Mouse (Mus musculus) stomach, embryonic 14.5 days (tissue): Measurements from ENCODE around the gene Olfr736. TPM values are rescaled to one million over a fixed set of nuclear protein-coding genes. Genes with fewer than 3 reads are reported as not detected.

Experiments used
- ATAC-seq: fragments of 200-750 bp; cut with Nextera tagmentation; 2 replicates; pipeline ENCODE4 v1.8.0; 2017; ENCODE audit warnings: low read depth, moderate TSS enrichment; ENCODE audit not compliant: insufficient number of reproducible peaks, insufficient read depth, low FRiP score
- H3K27ac ChIP-seq: fragments of 300-500 bp; sonication (generic); 2 replicates; pipeline ENCODE4 v1.5.1; 2014; ENCODE audit warnings: mild to moderate bottlenecking, low read length, moderate library complexity, mixed read lengths
- H3K27me3 ChIP-seq: fragments of 300-500 bp; sonication (generic); 2 replicates; pipeline ENCODE4 v1.6.1; 2014; ENCODE audit warnings: low read length, control low read depth, mixed read lengths; ENCODE audit not compliant: control insufficient read depth, insufficient read depth
- H3K36me3 ChIP-seq: fragments of 300-500 bp; sonication (generic); 2 replicates; pipeline ENCODE4 v1.6.1; 2014; ENCODE audit warnings: mild to moderate bottlenecking, control low read depth, low read length, moderate library complexity, mixed read lengths; ENCODE audit not compliant: control insufficient read depth, insufficient read depth
- H3K4me1 ChIP-seq: fragments of 300-500 bp; sonication (generic); 2 replicates; pipeline ENCODE4 v1.6.1; 2014; ENCODE audit warnings: low read length, control low read depth, mixed read lengths; ENCODE audit not compliant: control insufficient read depth, insufficient read depth
- H3K4me2 ChIP-seq: fragments of 300-500 bp; sonication (generic); replicated peaks from 2 replicates; pipeline ENCODE4 v1.6.1; 2014; ENCODE audit warnings: low read depth, low read length, control low read depth
- H3K4me3 ChIP-seq: fragments of 300-500 bp; sonication (generic); 2 replicates; pipeline ENCODE4 v1.5.1; 2014; ENCODE audit warnings: low read depth, low read length, control low read depth
- H3K9ac ChIP-seq: fragments of 300-500 bp; sonication (generic); replicated peaks from 2 replicates; pipeline ENCODE4 v1.6.1; 2014; ENCODE audit warnings: low read depth, mild to moderate bottlenecking, control low read depth, low read length, moderate library complexity, mixed read lengths
- H3K9me3 ChIP-seq: fragments of 300-500 bp; sonication (generic); 2 replicates; pipeline ENCODE4 v1.6.1; 2016; ENCODE audit warnings: low read depth, low read length, control low read depth; ENCODE audit not compliant: control insufficient read depth
- WGBS: fragments of 180-500 bp; shearing (Covaris S2); extraction: QIAGEN DNeasy Blood & Tissue Kit; methylation state at CpG from one replicate; pipeline ENCODE4 v1.1.7; 2014; 5-methylcytosine and 5-hydroxymethylcytosine counted together
- polyA plus RNA-seq: library from polyadenylated mRNA; unstranded; fragments of >200 nt; fragmentation: Nextera tagmentation; extraction: Ambion mirVana; gene quantifications from 2 replicates; pipeline ENCODE4 v1.2.1, GENCODE M21; 2014

Olfr736 gene
- polyA plus RNA-seq = not detected in 2 replicates

DNA sequence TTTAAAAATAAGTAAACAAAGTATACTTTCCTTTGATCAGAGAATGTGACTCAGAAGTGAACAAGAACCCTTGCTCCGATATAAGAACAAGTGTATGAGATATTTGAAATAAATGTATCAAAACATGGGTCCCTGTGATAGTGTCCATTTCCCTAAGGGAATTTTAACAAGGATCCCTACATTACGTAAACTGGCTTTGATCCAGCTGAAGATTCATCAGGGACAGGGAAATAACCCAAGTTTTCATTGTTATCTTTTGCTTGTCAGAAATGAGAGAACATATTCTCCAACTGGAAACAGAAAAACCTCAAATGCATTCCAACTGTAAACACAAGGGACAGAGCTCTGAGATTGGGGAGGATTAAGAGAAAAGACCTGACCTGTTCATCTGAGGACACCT lies at the start of gene Olfr736:
Gene Olfr736, plus strand, starts transcription at position 301 of the 400 bp plus-strand sequence.
- ATAC-seq = no peak
- H3K9me3 ChIP-seq = no peaks in the 10 kb centered on the region
- no peaks in the 10 kb centered on the region for H3K36me3 ChIP-seq
- WGBS = 72% methylated on average over 2 of the region's 2 CpGs
- no peak within 1 kb of the TSS for H3K4me3 ChIP-seq
- no peak within 1 kb of the TSS for H3K4me2 ChIP-seq
- H3K27me3 ChIP-seq = no peaks in the 10 kb centered on the region
- no peak within 1 kb of the TSS for H3K9ac ChIP-seq
- H3K27ac ChIP-seq = no peak within 1 kb of the TSS
- H3K4me1 ChIP-seq = no peaks in the 10 kb centered on the region

DNA sequence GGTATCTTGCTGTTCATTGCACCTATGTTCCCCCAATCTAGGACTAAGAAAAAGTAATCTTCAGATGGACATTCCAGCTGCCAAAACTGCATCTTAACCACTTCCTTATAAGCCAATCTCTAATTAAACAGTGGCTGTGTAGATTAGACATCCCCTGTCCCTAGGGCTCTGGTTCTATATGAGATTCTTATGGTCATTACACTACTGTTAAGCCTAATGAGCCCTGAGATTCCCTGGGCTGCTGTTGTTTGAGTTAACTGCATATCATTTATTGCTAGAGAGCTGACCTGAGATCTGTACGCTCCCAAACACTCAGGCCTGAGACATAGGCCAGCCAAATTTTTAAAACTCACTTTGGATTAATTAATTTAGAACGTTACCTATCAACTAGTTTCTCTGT lies 32.2 kb upstream of the Olfr736 start, which contains the start of gene Olfr735:
Gene Olfr735, minus strand, starts transcription at position 77 of the 400 bp plus-strand sequence.
- Histone ChIP-seq H3K4me2 (no peak within 1 kb of the TSS), H3K27me3 (no peaks in the 10 kb centered on the region), H3K27ac (no peak within 1 kb of the TSS), H3K4me3 (no peak within 1 kb of the TSS), H3K9ac (no peak within 1 kb of the TSS), H3K36me3 (no peaks in the 10 kb centered on the region), H3K9me3 (no peaks in the 10 kb centered on the region), H3K4me1 (no peaks in the 10 kb centered on the region)
- 80% methylated on average over 2 of the region's 2 CpGs for WGBS
- no peak for ATAC-seq

DNA sequence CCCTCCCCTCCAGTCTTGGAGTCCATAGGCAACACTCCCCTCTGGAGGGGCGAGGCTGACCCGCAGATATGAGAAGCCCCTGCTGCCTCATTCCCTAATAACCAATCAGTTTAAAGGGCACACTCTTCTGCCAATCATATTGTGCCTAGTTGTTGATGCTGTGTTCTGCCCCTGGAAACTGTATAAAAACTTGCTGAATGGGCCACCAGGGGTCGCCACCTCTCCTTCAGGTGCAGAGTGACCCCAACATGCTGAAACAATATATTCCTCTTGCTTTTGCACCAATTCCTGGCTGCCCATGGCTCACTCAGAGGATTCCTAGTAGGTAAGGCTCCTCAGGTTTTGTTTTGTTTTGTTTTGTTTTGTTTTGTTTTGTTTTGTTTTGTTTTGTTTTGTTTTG lies 28.5 kb upstream of the Olfr736 start:
- Histone ChIP-seq H3K9ac (no peak overlapping the region), H3K36me3 (no peaks in the 10 kb centered on the region), H3K27me3 (no peaks in the 10 kb centered on the region), H3K9me3 (no peaks in the 10 kb centered on the region), H3K4me2 (no peak overlapping the region), H3K4me3 (no peak overlapping the region), H3K4me1 (no peaks in the 10 kb centered on the region), H3K27ac (no peak overlapping the region)
- ATAC-seq = no peak
- 44% methylated on average over 3 of the region's 3 CpGs for WGBS

DNA sequence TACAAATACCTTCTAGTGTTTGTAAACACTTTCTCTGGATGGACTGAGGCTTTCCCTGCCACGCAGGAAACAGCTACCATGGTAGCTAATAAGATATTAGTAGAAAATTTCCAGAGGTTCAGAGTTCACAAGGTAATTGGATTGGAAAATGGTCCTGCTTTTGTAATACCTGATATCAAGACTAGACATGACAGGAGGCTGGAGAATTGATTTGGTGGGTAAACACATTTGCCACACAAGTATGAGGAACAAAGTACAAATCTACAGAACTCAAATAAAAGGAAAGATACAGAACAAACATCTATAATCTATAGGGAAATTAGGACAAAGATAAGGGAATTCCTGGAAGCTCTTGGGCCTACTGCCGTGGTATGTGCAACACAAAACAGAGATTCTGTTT lies 24.2 kb upstream of the Olfr736 start:
- no peaks in the 10 kb centered on the region for H3K36me3 ChIP-seq
- H3K27ac ChIP-seq = no peak overlapping the region
- H3K4me3 ChIP-seq = no peak overlapping the region
- no peaks in the 10 kb centered on the region for H3K4me1 ChIP-seq
- no peak overlapping the region for H3K9ac ChIP-seq
- no peaks in the 10 kb centered on the region for H3K9me3 ChIP-seq
- no peaks in the 10 kb centered on the region for H3K27me3 ChIP-seq
- WGBS = 65% methylated on average over 2 of the region's 2 CpGs
- ATAC-seq = no peak
- no peak overlapping the region for H3K4me2 ChIP-seq

DNA sequence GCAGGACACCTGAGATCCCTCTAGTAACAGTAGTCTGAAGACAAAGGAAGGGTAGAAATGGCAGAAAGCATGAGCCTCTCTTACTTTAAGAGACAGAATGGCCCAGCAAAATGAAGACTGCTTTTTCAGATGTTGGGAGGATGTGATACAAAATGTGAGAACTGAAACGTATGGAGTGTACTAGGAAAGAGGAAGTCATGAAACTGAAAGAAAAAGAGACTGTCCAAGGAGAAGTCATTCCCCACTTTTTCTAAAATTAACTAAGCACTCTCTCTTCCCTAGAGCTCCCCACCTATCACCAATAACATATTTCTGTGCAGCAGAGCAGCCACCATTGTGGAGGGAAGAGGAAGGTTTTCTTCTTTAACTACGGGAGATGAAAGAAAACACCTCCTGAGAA lies 23.4 kb upstream of the Olfr736 start, which contains the start of gene Tlr11:
Gene Tlr11, plus strand, starts transcription at position 322 of the 400 bp plus-strand sequence.
- Histone ChIP-seq H3K4me3 (no peak within 1 kb of the TSS), H3K27me3 (no peaks in the 10 kb centered on the region), H3K4me2 (no peak within 1 kb of the TSS), H3K4me1 (no peaks in the 10 kb centered on the region), H3K9me3 (no peaks in the 10 kb centered on the region), H3K9ac (no peak within 1 kb of the TSS), H3K27ac (no peak within 1 kb of the TSS), H3K36me3 (no peaks in the 10 kb centered on the region)
- WGBS = 81% methylated on average over 2 of the region's 2 CpGs
- no peak for ATAC-seq

DNA sequence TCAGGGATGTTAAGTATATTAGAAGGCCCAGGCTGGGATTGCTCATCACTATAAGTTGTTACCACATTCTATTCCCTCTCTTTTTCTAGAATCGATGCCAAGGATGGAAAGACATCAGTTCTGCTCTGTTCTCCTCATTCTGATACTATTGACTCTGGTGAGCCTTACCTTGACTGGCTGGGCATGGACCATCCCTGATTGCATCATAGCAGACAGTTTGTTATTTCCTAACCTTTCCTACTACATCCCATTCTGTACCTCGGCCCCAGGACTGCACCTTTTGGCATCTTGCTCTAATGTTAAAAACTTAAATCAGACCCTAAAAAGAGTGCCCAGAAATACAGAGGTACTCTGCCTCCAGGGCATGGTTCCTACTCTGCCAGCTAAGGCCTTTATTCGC lies 20.5 kb upstream of the Olfr736 start:
- H3K27ac ChIP-seq = no peak overlapping the region
- ATAC-seq = no peak
- H3K9me3 ChIP-seq = no peaks in the 10 kb centered on the region
- no peak overlapping the region for H3K4me3 ChIP-seq
- no peaks in the 10 kb centered on the region for H3K27me3 ChIP-seq
- no peak overlapping the region for H3K9ac ChIP-seq
- 81% methylated on average over 3 of the region's 3 CpGs for WGBS
- H3K4me1 ChIP-seq = no peaks in the 10 kb centered on the region
- H3K36me3 ChIP-seq = no peaks in the 10 kb centered on the region
- H3K4me2 ChIP-seq = no peak overlapping the region

DNA sequence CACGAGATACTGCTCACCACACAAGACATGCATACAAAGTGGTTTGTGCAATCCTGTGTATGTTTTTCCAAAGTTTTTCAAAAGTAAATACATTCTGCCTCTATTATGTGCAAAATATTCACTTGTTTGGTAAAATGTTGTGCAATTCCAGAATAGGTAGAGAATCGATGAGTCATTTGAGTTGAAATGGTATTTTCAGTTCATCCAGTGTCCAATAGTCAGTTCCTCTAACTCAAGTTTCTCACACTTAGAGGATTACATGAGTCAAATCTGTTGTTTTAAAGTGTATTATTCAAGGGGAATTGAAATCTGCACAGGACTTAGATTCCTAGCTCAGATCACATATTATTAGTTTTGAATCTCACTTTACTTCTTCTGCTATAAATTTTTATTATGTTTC lies 17.4 kb upstream of the Olfr736 start:
- no peak overlapping the region for H3K4me3 ChIP-seq
- no peak for ATAC-seq
- H3K4me2 ChIP-seq = no peak overlapping the region
- H3K27ac ChIP-seq = no peak overlapping the region
- no peaks in the 10 kb centered on the region for H3K9me3 ChIP-seq
- no peaks in the 10 kb centered on the region for H3K4me1 ChIP-seq
- no peaks in the 10 kb centered on the region for H3K27me3 ChIP-seq
- no peak overlapping the region for H3K9ac ChIP-seq
- WGBS = 93% methylated on average over 2 of the region's 2 CpGs
- H3K36me3 ChIP-seq = no peaks in the 10 kb centered on the region

DNA sequence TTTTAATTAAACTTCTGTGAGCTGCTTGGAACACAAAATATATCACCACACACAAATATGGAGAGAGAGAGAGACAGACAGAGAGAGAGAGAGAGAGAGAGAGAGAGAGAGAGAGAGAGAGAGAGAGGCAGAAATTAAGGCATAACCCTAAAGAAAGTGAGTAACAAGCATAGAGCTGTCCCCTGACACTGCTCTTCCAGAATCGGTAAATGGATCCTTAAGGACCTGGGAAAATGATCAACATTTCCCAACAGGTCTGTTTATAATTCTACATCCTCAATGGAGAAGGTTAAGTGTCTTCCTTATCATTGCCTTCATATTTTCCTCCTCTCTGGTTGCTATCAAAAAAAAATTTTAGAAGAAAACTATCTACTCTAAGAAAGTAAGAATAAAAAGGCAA lies 26.3 kb downstream of the Olfr736 start, which contains the start of gene Olfr738:
Gene Olfr738, plus strand, starts transcription at position 301 of the 400 bp plus-strand sequence.
- no peaks in the 10 kb centered on the region for H3K36me3 ChIP-seq
- H3K27me3 ChIP-seq = no peaks in the 10 kb centered on the region
- WGBS = 62% methylated on average over 1 of the region's 1 CpGs
- ATAC-seq = no peak
- H3K4me2 ChIP-seq = no peak within 1 kb of the TSS
- no peak within 1 kb of the TSS for H3K9ac ChIP-seq
- no peak within 1 kb of the TSS for H3K27ac ChIP-seq
- H3K4me3 ChIP-seq = no peak within 1 kb of the TSS
- H3K4me1 ChIP-seq = no peaks in the 10 kb centered on the region
- H3K9me3 ChIP-seq = no peaks in the 10 kb centered on the region

DNA sequence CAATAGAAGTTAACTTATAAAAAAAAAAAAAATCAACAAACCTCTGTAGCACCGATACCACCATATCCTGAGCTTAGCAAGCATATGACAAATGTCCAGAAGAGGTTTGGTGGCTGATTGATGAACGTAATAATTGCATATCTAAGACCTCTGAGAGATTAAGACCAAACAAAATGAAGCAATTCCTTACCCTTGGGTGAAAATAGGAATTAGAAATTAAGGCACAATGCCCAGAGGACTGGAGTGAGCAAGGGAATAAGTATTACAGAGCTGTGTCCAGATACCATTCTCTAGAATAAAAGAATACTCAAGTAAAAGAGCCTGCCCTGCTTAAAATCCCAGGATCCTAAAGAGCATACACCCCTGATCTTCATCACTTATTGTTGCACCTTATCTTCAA lies 37.4 kb downstream of the Olfr736 start, which contains the start of gene Olfr739:
Gene Olfr739, plus strand, starts transcription at position 301 of the 400 bp plus-strand sequence.
- Histone ChIP-seq H3K4me2 (no peak within 1 kb of the TSS), H3K27me3 (no peaks in the 10 kb centered on the region), H3K27ac (no peak within 1 kb of the TSS), H3K9ac (no peak within 1 kb of the TSS), H3K4me1 (no peaks in the 10 kb centered on the region), H3K4me3 (no peak within 1 kb of the TSS), H3K36me3 (no peaks in the 10 kb centered on the region), H3K9me3 (no peaks in the 10 kb centered on the region)
- ATAC-seq = no peak
- 62% methylated on average over 2 of the region's 2 CpGs for WGBS
